Mouse (Mus musculus): ENCODE data around the gene Ddx56.

Gene Ddx56

GRCm38 (mm10) chr11:6267320-6268254, at the start of gene Ddx56:
Gene Ddx56, minus strand, starts transcription at chr11:6267772.
- peak; percentile 96 for DNase-seq (ENCODE audit: low read depth, low spot score)

DNA sequence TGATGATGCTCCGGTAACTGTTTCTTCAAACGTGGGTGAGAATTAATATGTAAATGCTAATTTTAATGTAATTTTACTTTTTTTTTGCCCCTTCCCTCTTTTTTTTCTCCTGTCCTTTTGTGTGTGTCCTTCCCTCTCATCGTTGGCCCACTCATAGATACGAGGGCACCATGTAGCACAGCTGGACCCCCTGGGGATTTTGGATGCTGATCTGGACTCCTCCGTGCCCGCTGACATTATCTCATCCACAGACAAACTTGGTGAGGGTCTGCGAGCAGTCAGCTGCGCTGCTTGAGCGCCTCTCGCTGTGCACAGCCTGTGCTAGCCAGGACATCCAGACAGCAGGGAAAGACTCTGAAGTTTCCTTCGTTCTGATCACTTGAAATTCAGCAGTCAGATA, 49.2 kb upstream of the Ddx56 start:
- DNase-seq (ENCODE audit: low read depth, low spot score) = no peak

GRCm38 (mm10) chr11:6313874-6314406, 46.4 kb upstream of the Ddx56 start:
- DNase-seq (ENCODE audit: low read depth, low spot score) = peak; percentile 22

DNA sequence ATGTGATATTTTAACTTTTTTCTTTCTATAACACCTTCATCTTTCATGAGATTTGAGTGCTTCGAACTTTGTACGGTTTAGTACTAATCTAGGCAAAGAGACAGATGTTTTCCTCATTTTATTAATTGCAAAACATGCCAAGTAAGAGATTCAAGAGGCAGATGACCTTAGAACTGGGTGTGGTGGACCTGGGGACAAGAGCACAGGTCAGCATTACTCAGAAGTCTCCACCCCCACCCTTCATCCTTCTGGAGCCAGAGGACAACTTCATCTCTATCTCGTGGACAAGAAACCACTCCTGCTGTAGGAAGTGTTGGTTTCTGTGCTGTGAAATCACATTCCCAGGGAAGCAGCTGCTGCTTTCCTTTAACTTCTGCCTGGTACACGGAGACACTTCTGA, 40.6 kb upstream of the Ddx56 start:
- DNase-seq (ENCODE audit: low read depth, low spot score) = no peak

DNA sequence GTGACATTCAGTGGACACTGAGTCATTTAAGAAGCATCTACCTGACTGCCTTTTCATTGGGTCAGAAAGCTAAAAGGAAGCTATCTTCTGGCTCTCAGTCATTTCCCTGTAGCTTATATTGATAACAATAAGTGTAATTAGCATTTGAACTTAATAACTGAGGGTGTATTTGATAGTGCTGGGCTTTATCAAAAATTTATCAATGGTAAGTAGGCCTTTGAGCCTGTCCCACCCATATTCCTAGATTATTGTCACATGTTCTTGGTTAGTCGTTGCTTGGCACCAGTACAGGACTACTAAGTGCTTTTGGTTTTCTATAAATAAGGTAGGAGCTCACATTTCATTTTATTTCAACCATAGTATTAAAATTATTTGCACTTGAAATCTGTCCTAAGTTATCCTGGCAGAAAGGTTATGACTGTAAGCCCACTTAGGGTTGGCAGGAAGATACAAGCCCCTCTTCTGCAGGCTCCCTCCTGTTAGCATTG, 38.4 kb upstream of the Ddx56 start:
- no peak for DNase-seq (ENCODE audit: low read depth, low spot score)

- DNase-seq (ENCODE audit: low read depth, low spot score) = no peak
Observed at GRCm38 (mm10) chr11:6302793-6303192, 35.2 kb upstream of the Ddx56 start.

- no peak for DNase-seq (ENCODE audit: low read depth, low spot score)
Observed at GRCm38 (mm10) chr11:6299435-6299834, 31.9 kb upstream of the Ddx56 start.

- DNase-seq (ENCODE audit: low read depth, low spot score) = no peak
Observed at GRCm38 (mm10) chr11:6296077-6296476, 28.5 kb upstream of the Ddx56 start.

GRCm38 (mm10) chr11:6294632-6295031, 27.1 kb upstream of the Ddx56 start:
- DNase-seq (ENCODE audit: low read depth, low spot score) = no peak

DNA sequence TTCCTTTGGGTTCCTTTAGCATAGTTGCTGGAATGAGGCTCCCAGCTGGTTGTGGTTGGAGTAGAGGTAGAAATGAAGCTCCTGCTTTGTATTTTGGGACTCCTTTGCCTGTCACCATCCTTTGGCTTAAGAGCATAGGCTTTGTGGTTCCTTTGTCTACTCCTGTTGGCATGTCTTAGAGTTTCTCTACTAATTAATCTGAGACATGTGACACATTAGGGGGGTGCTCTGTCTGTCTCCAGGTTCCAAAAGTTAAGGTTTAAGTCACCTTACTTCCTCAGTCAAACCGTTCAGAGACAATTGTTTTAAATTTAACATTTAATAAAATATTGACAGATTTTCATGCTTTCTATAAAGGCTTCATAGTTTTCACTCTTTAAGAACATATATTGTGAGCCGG, 26.0 kb upstream of the Ddx56 start:
- DNase-seq (ENCODE audit: low read depth, low spot score) = no peak

GRCm38 (mm10) chr11:6292988-6293349, 25.4 kb upstream of the Ddx56 start:
- DNase-seq (ENCODE audit: low read depth, low spot score) = no peak

DNA sequence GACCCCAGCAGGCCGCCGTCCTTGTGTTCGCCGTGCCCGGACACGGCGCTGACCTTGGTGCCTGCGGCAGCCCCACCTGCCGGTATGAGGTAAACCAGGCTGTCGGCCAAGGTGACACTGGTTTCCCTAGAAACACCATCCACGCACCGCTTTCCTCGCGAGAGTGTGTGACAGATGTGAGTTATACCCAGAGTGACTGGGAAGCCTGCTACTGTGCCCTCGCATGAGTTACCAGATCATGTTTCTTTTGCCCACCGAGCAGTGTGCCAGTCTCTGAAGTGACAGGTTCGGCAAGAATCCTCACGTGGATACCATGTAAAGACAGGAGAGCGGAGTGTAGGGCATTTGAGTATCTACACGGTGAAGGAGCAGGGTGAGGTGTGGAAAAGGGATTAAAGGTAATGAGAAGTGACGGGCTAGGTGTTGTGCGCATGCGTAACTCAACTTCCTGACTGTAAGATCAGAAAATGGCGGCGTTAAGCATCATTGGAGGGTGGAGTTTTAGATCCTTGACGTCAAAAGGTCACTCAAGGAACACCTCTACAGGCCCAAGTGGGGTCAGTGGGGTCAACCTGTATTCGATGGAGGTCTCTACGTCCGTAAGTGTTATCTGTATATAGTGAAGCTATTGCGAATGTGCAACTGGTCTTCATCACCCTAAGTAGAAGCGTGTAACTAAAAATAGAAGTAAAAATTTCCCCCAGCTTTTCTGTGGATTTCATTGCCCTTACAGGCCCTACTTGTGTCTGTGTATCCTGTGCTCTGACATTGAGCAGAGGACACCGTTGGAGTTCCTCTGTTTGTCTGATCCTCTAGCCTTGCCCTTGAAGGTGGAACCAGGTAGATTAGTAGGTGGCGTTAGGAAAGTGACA, 24.8 kb upstream of the Ddx56 start:
- peak; percentile 93 for DNase-seq (ENCODE audit: low read depth, low spot score)

- DNase-seq (ENCODE audit: low read depth, low spot score) = peak; percentile 100
Observed at GRCm38 (mm10) chr11:6291401-6292115, 24.0 kb upstream of the Ddx56 start, which contains the start of gene Ogdh. Gene Ogdh, plus strand, starts transcription at chr11:6291633.

DNA sequence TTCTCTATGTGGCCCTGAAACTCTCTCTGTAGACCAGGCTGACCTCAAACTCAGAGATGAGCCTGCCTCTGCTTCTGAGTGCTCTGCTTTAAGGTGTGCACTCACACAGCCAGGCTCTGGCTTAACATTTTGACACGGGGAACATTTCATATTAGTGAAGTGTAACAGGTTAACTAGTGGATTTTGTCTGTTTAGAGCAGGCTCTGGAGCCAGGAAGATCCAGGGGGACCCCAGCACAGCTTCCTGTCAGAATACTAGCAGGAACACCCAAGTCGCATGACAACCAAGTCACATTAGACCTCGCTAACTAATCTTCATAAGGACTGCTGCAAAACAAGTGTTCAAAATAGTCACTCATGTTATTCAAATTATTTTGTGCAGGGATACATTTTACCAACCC, 23.3 kb upstream of the Ddx56 start:
- DNase-seq (ENCODE audit: low read depth, low spot score) = no peak

- no peak for DNase-seq (ENCODE audit: low read depth, low spot score)
Observed at GRCm38 (mm10) chr11:6290138-6290537, 22.6 kb upstream of the Ddx56 start.

DNA sequence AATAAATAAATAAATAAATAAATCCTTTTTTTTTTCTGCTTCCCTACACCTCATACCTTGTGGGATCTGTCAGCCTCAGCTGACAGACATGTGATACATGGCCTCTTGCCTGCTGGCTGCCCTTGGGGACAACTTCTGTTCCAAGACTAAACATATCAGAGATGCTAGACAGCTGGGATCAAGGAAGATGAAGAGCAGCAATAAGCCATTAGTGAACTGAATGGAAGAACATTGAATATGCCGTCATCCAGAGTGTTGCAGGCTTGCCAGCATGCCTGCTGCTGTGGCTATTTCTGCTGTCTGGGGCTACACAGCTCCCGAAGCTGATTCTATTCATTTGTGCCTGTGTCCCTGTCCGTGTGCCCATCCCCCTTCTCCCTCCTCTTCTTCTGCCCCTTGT, 15.4 kb upstream of the Ddx56 start:
- no peak for DNase-seq (ENCODE audit: low read depth, low spot score)

- no peak for DNase-seq (ENCODE audit: low read depth, low spot score)
Observed at GRCm38 (mm10) chr11:6276466-6276865, 8.9 kb upstream of the Ddx56 start.

- DNase-seq (ENCODE audit: low read depth, low spot score) = no peak
Observed at GRCm38 (mm10) chr11:6275094-6275484, 7.5 kb upstream of the Ddx56 start.

GRCm38 (mm10) chr11:6274387-6275093, 7.0 kb upstream of the Ddx56 start, which contains the start of gene Tmed4:
Gene Tmed4, minus strand, starts transcription at chr11:6274870.
- DNase-seq (ENCODE audit: low read depth, low spot score) = peak; percentile 99

DNA sequence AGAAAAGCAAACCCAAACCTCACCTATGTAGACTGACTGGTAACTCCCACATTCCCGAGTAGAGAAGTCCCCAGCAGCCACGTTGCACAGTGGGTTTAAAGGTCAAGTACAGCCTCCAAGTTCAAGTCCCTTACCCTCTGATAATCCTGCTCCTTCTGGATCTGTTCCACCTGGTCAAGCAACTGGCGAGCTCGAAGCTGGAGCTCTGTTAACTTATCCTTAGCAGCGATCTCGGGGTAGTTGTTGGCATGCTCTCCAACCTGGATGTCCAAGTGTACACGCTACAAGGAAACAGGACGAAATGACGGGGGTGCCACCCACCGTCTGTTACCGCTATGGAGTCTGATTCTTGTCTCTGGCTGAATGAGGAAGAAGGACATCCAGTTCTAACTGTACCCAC, 6.0 kb upstream of the Ddx56 start:
- DNase-seq (ENCODE audit: low read depth, low spot score) = no peak

GRCm38 (mm10) chr11:6266621-6267020, 951 bp downstream of the Ddx56 start:
- no peak for DNase-seq (ENCODE audit: low read depth, low spot score)

Data from A20 (cell line).